Mouse (Mus musculus): ENCODE results near the gene Noct. TPM values are rescaled to one million over a fixed set of nuclear protein-coding genes. Genes with fewer than 3 reads are reported as not detected.

Gene Noct
- 14.2 TPM for polyA plus RNA-seq (2017; shearing (Covaris generic))

GRCm38 (mm10) chr3:51224363-51225225, at the start of gene Noct:
Gene Noct, plus strand, starts transcription at chr3:51224447.

Other genes with a start within 250 kb of the Noct start
- gene Elf2, start 116.2 kb downstream of the Noct start, polyA plus RNA-seq (2017; shearing (Covaris generic)) = 110 TPM
- 1.6 TPM for gene Mgarp, start 172.3 kb downstream of the Noct start, polyA plus RNA-seq (2017; shearing (Covaris generic))
- gene Ndufc1, start 184.5 kb downstream of the Noct start, polyA plus RNA-seq (2017; shearing (Covaris generic)) = 195 TPM
- 83.8 TPM for gene Naa15, start 190.7 kb downstream of the Noct start, polyA plus RNA-seq (2017; shearing (Covaris generic))